In genomic region chr5:123376569-123376968, GRCm38 (mm10) we compare ENCODE assay signal across 9 mouse cellular contexts. TPM values are rescaled to one million over a fixed set of nuclear protein-coding genes. Genes with fewer than 3 reads are reported as not detected.
DNase-seq lines count a peak whose midpoint lies in the region; ATAC-seq lines count a peak whose summit lies in the region.
"Had no signal": no experiment of that assay in that cellular context is flagged by ENCODE, and none has a peak within 500 bp of the region (broad histone marks: within the 10 kb centered on the region; RNA-seq: fewer than 3 reads in every experiment).

No protein-coding gene starts in this region.

- H3K4me3 ChIP-seq in heart, embryonic 11.5 days (ENCODE audit: low read depth, low read length) = no peak overlapping the region
- H3K4me3 ChIP-seq in hindbrain, embryonic 15.5 days = no peak overlapping the region

- no peaks in the 10 kb centered on the region for H3K27me3 ChIP-seq in heart, embryonic 11.5 days (ENCODE audit: control insufficient read depth, insufficient read depth, low read length)
- H3K27me3 ChIP-seq in hindbrain, embryonic 15.5 days = no peaks in the 10 kb centered on the region

- H3K36me3 ChIP-seq in heart, embryonic 11.5 days (ENCODE audit: control insufficient read depth, insufficient read depth, low read length) = peaks cover 17% of the 10 kb centered on the region
- peaks cover 17% of the 10 kb centered on the region for H3K36me3 ChIP-seq in hindbrain, embryonic 15.5 days

- 46% methylated on average over 10 of the region's 10 CpGs for WGBS in heart, embryonic 11.5 days (ENCODE audit: insufficient replicate concordance)
- WGBS in hindbrain, embryonic 15.5 days = 32% methylated on average over 10 of the region's 10 CpGs

- no peak overlapping the region for H3K9ac ChIP-seq in heart, embryonic 11.5 days (ENCODE audit: low read depth, low read length)
- no peak overlapping the region for H3K9ac ChIP-seq in hindbrain, embryonic 15.5 days

- peak; percentile 98 for DNase-seq in heart, adult 11 months
- DNase-seq in Muller cell, postnatal 12 days (ENCODE audit: inconsistent ontology term) = peak; percentile 65
- peak; percentile 56 to 66 for DNase-seq in left cerebral cortex, adult 18-20 months (ENCODE audit: low spot score in 2 of 2)
- peak; percentile 88 to 90 for DNase-seq in right cerebral cortex, postnatal 10 days (ENCODE audit: low spot score in 2 of 2)
- DNase-seq in urinary bladder, adult 2 months (ENCODE audit: low spot score) = no peak

- H3K4me1 ChIP-seq in heart, embryonic 11.5 days (ENCODE audit: control insufficient read depth, insufficient read depth, low read length) = peaks cover 12% of the 10 kb centered on the region
- 0 out of 2 replicates have a peak, but pooled peaks cover 6% of the 10 kb centered on the region for H3K4me1 ChIP-seq in hindbrain, embryonic 15.5 days (replicated peaks)

- no peak for ATAC-seq in heart, embryonic 11.5 days (replicated peaks; ENCODE audit: insufficient number of reproducible peaks, low FRiP score, low TSS enrichment)
- peak; percentile 69 for ATAC-seq in common myeloid progenitor, adult 5-6 weeks (replicated peaks; ENCODE audit: low read depth, poor library complexity, severe bottlenecking)
- ATAC-seq in hindbrain, embryonic 15.5 days (ENCODE audit: low FRiP score, low read depth) = no peak; the same call in 1 of the 2 replicates

- no peak overlapping the region for H3K4me2 ChIP-seq in heart, embryonic 11.5 days
- H3K4me2 ChIP-seq in hindbrain, embryonic 15.5 days = no peak overlapping the region

- H3K27ac ChIP-seq in heart, embryonic 11.5 days (ENCODE audit: low read depth, low read length) = no peak overlapping the region
- H3K27ac ChIP-seq in hindbrain, embryonic 15.5 days (replicated peaks) = peak overlapping the region; percentile 22; the same call in 1 of the 2 replicates

- H3K9me3 ChIP-seq in heart, embryonic 11.5 days (replicated peaks; ENCODE audit: control insufficient read depth, low read length) = no peaks in the 10 kb centered on the region
- H3K9me3 ChIP-seq in hindbrain, embryonic 15.5 days = no peaks in the 10 kb centered on the region
- H3K9me3 ChIP-seq: G1E had no signal

RNA-seq across cellular contexts. Expression of gene Mlxip, which starts 18.0 kb away (rescaled TPM):
- polyA plus RNA-seq in heart, embryonic 11.5 days (2014; fragmentation: Nextera tagmentation; extraction: Ambion mirVana) = 12.0 and 15.2 TPM in 2 replicates
- 9.1 and 13.9 TPM in 2 replicates for total RNA-seq in common myeloid progenitor, adult 5-6 weeks (2017)
- 18.3 and 20.6 TPM in 2 replicates for polyA plus RNA-seq in hindbrain, embryonic 15.5 days (2015; fragmentation: Nextera tagmentation; extraction: Ambion mirVana)
- 10 to 100 TPM; 16.0 to 16.8 TPM for total RNA-seq in left cerebral cortex, adult 18-20 months (2021)
- polyA plus RNA-seq in urinary bladder, adult 2 months (2012; rRNA removed) = 27.6 and 28.0 TPM in 2 replicates

RNA-seq across cellular contexts. Expression of gene Bcl7a, which starts 32.9 kb away (rescaled TPM):
- polyA plus RNA-seq in heart, embryonic 11.5 days (2014; fragmentation: Nextera tagmentation; extraction: Ambion mirVana) = 15.2 and 16.2 TPM in 2 replicates
- total RNA-seq in common myeloid progenitor, adult 5-6 weeks (2017) = 18.9 and 19.4 TPM in 2 replicates
- 38.7 and 40.0 TPM in 2 replicates for polyA plus RNA-seq in hindbrain, embryonic 15.5 days (2015; fragmentation: Nextera tagmentation; extraction: Ambion mirVana)
- total RNA-seq in left cerebral cortex, adult 18-20 months (2021) = 10 to 100 TPM; 66.3 to 70.1 TPM
- 10.5 and 14.8 TPM in 2 replicates for polyA plus RNA-seq in urinary bladder, adult 2 months (2012; rRNA removed)
